Mouse (Mus musculus) adrenal gland, adult 2 months (tissue): ENCODE data around the gene Tmem82. TPM values are rescaled to one million over a fixed set of nuclear protein-coding genes. Genes with fewer than 3 reads are reported as not detected.
A peak's percentile ranks its signal among the peaks of the same experiment; 100 is the strongest.

Experiments
- DNase-seq: peaks from one replicate; pipeline ENCODE4 v3.0.0; 2021
- polyA plus RNA-seq: library from polyadenylated mRNA; depleted of rRNA; stranded (reverse); fragments of >200 nt; gene quantifications from 2 replicates; pipeline ENCODE4 v1.2.3, GENCODE M21; 2012
- total RNA-seq, 2 experiments: library from RNA; stranded (reverse); gene quantifications; 2 replicates each; pipeline ENCODE4 v1.2.3; 2021

Gene Tmem82
- total and polyA plus RNA-seq, 3 experiments, result 0.93 to 2.8 (median 1.6) TPM

GRCm38 (mm10) chr4:141641353-141641771 lies 22.9 kb upstream of the Tmem82 start:
- peak; percentile 41 for DNase-seq

- DNase-seq, result no peak
These were observed 21.0 kb upstream of the Tmem82 start for GRCm38 (mm10) chr4:141639474-141639873.

- DNase-seq, result no peak
These were observed 18.3 kb upstream of the Tmem82 start for GRCm38 (mm10) chr4:141636693-141637092.

- no peak for DNase-seq
These were observed 17.6 kb upstream of the Tmem82 start for GRCm38 (mm10) chr4:141635991-141636390.

- DNase-seq, result peak; percentile 66
These were observed 13.9 kb upstream of the Tmem82 start for GRCm38 (mm10) chr4:141632111-141632873.

GRCm38 (mm10) chr4:141631250-141631649 lies 12.8 kb upstream of the Tmem82 start:
- DNase-seq, result no peak

- DNase-seq, result no peak
These were observed 11.6 kb upstream of the Tmem82 start for GRCm38 (mm10) chr4:141630021-141630420.

GRCm38 (mm10) chr4:141628661-141629060 lies 10.2 kb upstream of the Tmem82 start:
- DNase-seq, result no peak

GRCm38 (mm10) chr4:141627502-141627901 lies 9.1 kb upstream of the Tmem82 start:
- DNase-seq, result no peak

GRCm38 (mm10) chr4:141625774-141626550 lies 7.5 kb upstream of the Tmem82 start:
- no peak for DNase-seq

- peak; percentile 68 for DNase-seq
These were observed 6.7 kb upstream of the Tmem82 start for GRCm38 (mm10) chr4:141624983-141625773.

GRCm38 (mm10) chr4:141624134-141624533 lies 5.7 kb upstream of the Tmem82 start:
- peak; percentile 25 for DNase-seq

GRCm38 (mm10) chr4:141623666-141624065 lies 5.2 kb upstream of the Tmem82 start, which contains the start of gene Slc25a34:
TSS of gene Slc25a34 (minus strand) at chr4:141623821.
- DNase-seq, result peak; percentile 92

- no peak for DNase-seq
These were observed 4.6 kb upstream of the Tmem82 start for GRCm38 (mm10) chr4:141623037-141623436.

- DNase-seq, result no peak
These were observed 4.1 kb upstream of the Tmem82 start for GRCm38 (mm10) chr4:141622580-141622979.

- DNase-seq, result no peak
These were observed 3.7 kb upstream of the Tmem82 start for GRCm38 (mm10) chr4:141622091-141622490.

GRCm38 (mm10) chr4:141621297-141621696 lies 2.9 kb upstream of the Tmem82 start:
- no peak for DNase-seq

GRCm38 (mm10) chr4:141619299-141619883 lies 958 bp upstream of the Tmem82 start:
- no peak for DNase-seq

GRCm38 (mm10) chr4:141617863-141618564 lies 419 bp downstream of the Tmem82 start:
- DNase-seq, result peak; percentile 56

- DNase-seq, result peak; percentile 81
These were observed 1.1 kb downstream of the Tmem82 start for GRCm38 (mm10) chr4:141617299-141617698.

GRCm38 (mm10) chr4:141616811-141617210 lies 1.6 kb downstream of the Tmem82 start:
- no peak for DNase-seq
